Mouse (Mus musculus) erythroblast, embryonic 14.5 days (primary cell): ENCODE data around the gene Rbm44.

Experiments used
- GATA1 ChIP-seq: IDR thresholded peaks from 2 replicates; pipeline ENCODE4 v1.6.1; 2012; ENCODE audit warnings: low read length, inconsistent platforms, mixed read lengths
- TAL1 ChIP-seq: IDR thresholded peaks from 3 replicates; pipeline ENCODE4 v1.6.1; 2012; ENCODE audit warnings: low read length, inconsistent platforms, mixed read lengths

GRCm38 (mm10) chr1:91166798-91167197 lies 21.9 kb downstream of the Rbm44 start:
- TF ChIP-seq GATA1 (no peak), TAL1 (no peak)
